Mouse (Mus musculus): ENCODE measurements at regions not wholly inside any gene's neighbourhood (a gene's known extent, or its start where the extent isn't known, plus 50 kb on each side); places are given as distances from the start of the nearest gene placed in this dataset.
A peak's percentile ranks its signal among the peaks of the same experiment; 100 is the strongest.

- Histone ChIP-seq H3K9ac (ENCODE audit: low read depth, low read length) (no peak overlapping the region), H3K36me3 (ENCODE audit: control insufficient read depth, insufficient read depth, low read length) (no peaks in the 10 kb centered on the region), H3K27ac (ENCODE audit: low read depth, low read length) (no peak overlapping the region), H3K4me1 (replicated peaks; ENCODE audit: control insufficient read depth, insufficient read depth, low read length) (no peaks in the 10 kb centered on the region), H3K4me2 (replicated peaks; ENCODE audit: low read depth, low read length) (no peak overlapping the region), H3K27me3 (ENCODE audit: control insufficient read depth, insufficient read depth, low read length) (no peaks in the 10 kb centered on the region), H3K9me3 (ENCODE audit: control insufficient read depth, low read length) (no peaks in the 10 kb centered on the region), H3K4me3 (ENCODE audit: low read depth, low read length) (no peak overlapping the region)
- no peak for DNase-seq (ENCODE audit: low spot score)
- 95% methylated on average over 5 of the region's 5 CpGs for WGBS
- no peak for ATAC-seq (ENCODE audit: low FRiP score)
Measured at GRCm38 (mm10) chr2:61022411-61022810, 59.4 kb upstream of the Rbms1 start.

GRCm38 (mm10) chr2:61020791-61021190, 57.8 kb upstream of the Rbms1 start:
- DNase-seq (ENCODE audit: low spot score) (no peak), ATAC-seq (ENCODE audit: low FRiP score) (no peak)
- no peaks in the 10 kb centered on the region for H3K9me3 ChIP-seq (ENCODE audit: control insufficient read depth, low read length)
- no peak overlapping the region for H3K4me2 ChIP-seq (replicated peaks; ENCODE audit: low read depth, low read length)
- H3K4me1 ChIP-seq (replicated peaks; ENCODE audit: control insufficient read depth, insufficient read depth, low read length): no peaks in the 10 kb centered on the region
- H3K27ac ChIP-seq (ENCODE audit: low read depth, low read length): no peak overlapping the region
- WGBS: 77% methylated on average over 4 of the region's 4 CpGs
- H3K4me3 ChIP-seq (ENCODE audit: low read depth, low read length): no peak overlapping the region
- H3K9ac ChIP-seq (ENCODE audit: low read depth, low read length): no peak overlapping the region
- no peaks in the 10 kb centered on the region for H3K27me3 ChIP-seq (ENCODE audit: control insufficient read depth, insufficient read depth, low read length)
- H3K36me3 ChIP-seq (ENCODE audit: control insufficient read depth, insufficient read depth, low read length): no peaks in the 10 kb centered on the region

GRCm38 (mm10) chr2:61013006-61013405, 50.0 kb upstream of the Rbms1 start:
- 50% methylated on average over 6 of the region's 6 CpGs for WGBS
- Histone ChIP-seq H3K9ac (ENCODE audit: low read depth, low read length) (no peak overlapping the region), H3K9me3 (ENCODE audit: control insufficient read depth, low read length) (no peaks in the 10 kb centered on the region), H3K36me3 (ENCODE audit: control insufficient read depth, insufficient read depth, low read length) (no peaks in the 10 kb centered on the region), H3K4me1 (replicated peaks; ENCODE audit: control insufficient read depth, insufficient read depth, low read length) (no peaks in the 10 kb centered on the region), H3K27ac (ENCODE audit: low read depth, low read length) (no peak overlapping the region), H3K4me2 (replicated peaks; ENCODE audit: low read depth, low read length) (no peak overlapping the region), H3K27me3 (ENCODE audit: control insufficient read depth, insufficient read depth, low read length) (no peaks in the 10 kb centered on the region), H3K4me3 (ENCODE audit: low read depth, low read length) (no peak overlapping the region)
- DNase-seq (ENCODE audit: low spot score): peak; percentile 9
- ATAC-seq (ENCODE audit: low FRiP score): no peak
